In the genomic region with DNA sequence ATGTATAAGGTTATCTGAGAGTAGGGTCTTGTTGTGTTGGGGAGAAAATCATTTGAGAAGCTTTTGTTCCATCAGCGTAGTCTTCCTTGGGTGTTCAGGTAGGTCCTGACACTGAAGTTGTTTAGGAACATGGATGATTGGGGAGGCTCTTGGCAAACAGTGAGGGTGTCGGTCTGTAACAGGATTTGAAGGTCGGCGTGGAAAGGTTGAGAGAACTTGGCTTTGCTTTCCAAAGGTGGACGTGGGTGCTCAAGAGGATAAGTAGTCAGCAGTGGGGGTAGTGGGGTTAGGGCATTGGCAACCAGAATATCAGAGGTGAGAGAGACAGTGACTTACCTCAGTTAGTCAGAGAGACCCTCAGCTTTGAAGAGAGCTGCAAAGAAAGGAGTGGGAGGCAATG, we compare ENCODE assay signal across 22 mouse cellular contexts.
DNase-seq lines count a peak whose midpoint lies in the region; ATAC-seq and TF ChIP-seq lines count a peak whose summit lies in the region.
"Had no signal": no experiment of that assay in that cellular context is flagged by ENCODE, and none has a peak within 500 bp of the region (broad histone marks: within the 10 kb centered on the region; RNA-seq: fewer than 3 reads in every experiment).

No protein-coding gene starts in this region.

- no peaks in the 10 kb centered on the region for H3K27me3 ChIP-seq in heart, embryonic 10.5 days (ENCODE audit: insufficient read depth, poor library complexity, severe bottlenecking)
- no peaks in the 10 kb centered on the region for H3K27me3 ChIP-seq in intestine, embryonic 14.5 days (replicated peaks; ENCODE audit: control insufficient read depth, insufficient read depth, low read length)
- H3K27me3 ChIP-seq in intestine, embryonic 16.5 days (replicated peaks; ENCODE audit: control insufficient read depth, insufficient read depth, low read length), result no peaks in the 10 kb centered on the region
- H3K27me3 ChIP-seq in stomach, postnatal 0 days (ENCODE audit: control insufficient read depth, insufficient read depth, low read length), result no peaks in the 10 kb centered on the region
- no peaks in the 10 kb centered on the region for H3K27me3 ChIP-seq in hindbrain, embryonic 16.5 days (replicated peaks; ENCODE audit: control insufficient read depth, insufficient read depth, low read length)
- H3K27me3 ChIP-seq: CH12.LX, Patski had no signal

- WGBS in heart, embryonic 10.5 days, result 89% methylated on average over 5 of the region's 5 CpGs
- 88% methylated on average over 5 of the region's 5 CpGs for WGBS in intestine, embryonic 14.5 days
- 89% methylated on average over 5 of the region's 5 CpGs for WGBS in intestine, embryonic 16.5 days
- WGBS in stomach, postnatal 0 days, result 75% methylated on average over 5 of the region's 5 CpGs
- 97% methylated on average over 5 of the region's 5 CpGs for WGBS in hindbrain, embryonic 16.5 days

- no peaks in the 10 kb centered on the region for H3K36me3 ChIP-seq in heart, embryonic 10.5 days
- no peaks in the 10 kb centered on the region for H3K36me3 ChIP-seq in intestine, embryonic 14.5 days (ENCODE audit: control insufficient read depth, insufficient read depth, low read length)
- no peaks in the 10 kb centered on the region for H3K36me3 ChIP-seq in intestine, embryonic 16.5 days (ENCODE audit: control insufficient read depth, insufficient read depth, low read length)
- H3K36me3 ChIP-seq in stomach, postnatal 0 days (ENCODE audit: control insufficient read depth, insufficient read depth, low read length), result no peaks in the 10 kb centered on the region
- no peaks in the 10 kb centered on the region for H3K36me3 ChIP-seq in hindbrain, embryonic 16.5 days (ENCODE audit: control insufficient read depth, insufficient read depth, low read length)
- H3K36me3 ChIP-seq: G1E had no signal

- no peak overlapping the region for H3K9ac ChIP-seq in intestine, embryonic 14.5 days (ENCODE audit: low read length)
- no peak overlapping the region for H3K9ac ChIP-seq in intestine, embryonic 16.5 days (ENCODE audit: low read depth, low read length)
- H3K9ac ChIP-seq in stomach, postnatal 0 days (ENCODE audit: low read length), result no peak overlapping the region
- no peak overlapping the region for H3K9ac ChIP-seq in hindbrain, embryonic 16.5 days (ENCODE audit: low read depth, low read length)

- no peak for TF ChIP-seq EP300 in stomach, postnatal 0 days (optimal IDR thresholded peaks at IDR 0.05)

- H3K27ac ChIP-seq in heart, embryonic 10.5 days, result no peak overlapping the region
- no peak overlapping the region for H3K27ac ChIP-seq in intestine, embryonic 14.5 days (ENCODE audit: low read depth)
- H3K27ac ChIP-seq in intestine, embryonic 16.5 days (ENCODE audit: low read length), result no peak overlapping the region
- no peak overlapping the region for H3K27ac ChIP-seq in stomach, postnatal 0 days (replicated peaks)
- H3K27ac ChIP-seq in hindbrain, embryonic 16.5 days (ENCODE audit: low read depth, low read length), result no peak overlapping the region

- no peaks in the 10 kb centered on the region for H3K9me3 ChIP-seq in heart, embryonic 10.5 days
- H3K9me3 ChIP-seq in intestine, embryonic 14.5 days (ENCODE audit: control insufficient read depth, low read length), result no peaks in the 10 kb centered on the region
- H3K9me3 ChIP-seq in intestine, embryonic 16.5 days (ENCODE audit: control insufficient read depth, low read length), result no peaks in the 10 kb centered on the region
- no peaks in the 10 kb centered on the region for H3K9me3 ChIP-seq in stomach, postnatal 0 days (ENCODE audit: control insufficient read depth, low read length)
- no peaks in the 10 kb centered on the region for H3K9me3 ChIP-seq in hindbrain, embryonic 16.5 days (ENCODE audit: control insufficient read depth, low read length)
- H3K9me3 ChIP-seq: G1E had no signal

- no peak for ATAC-seq in intestine, embryonic 14.5 days (replicated peaks; ENCODE audit: low FRiP score, low TSS enrichment, low read depth)
- no peak for ATAC-seq in intestine, embryonic 16.5 days
- ATAC-seq in stomach, postnatal 0 days (ENCODE audit: low FRiP score, low TSS enrichment), result no peak
- no peak for ATAC-seq in hindbrain, embryonic 16.5 days
- ATAC-seq: activated CD4-positive, CD25-positive, alpha-beta regulatory T cell, adult 4 months; CD4-positive, CD25-positive, alpha-beta regulatory T cell, adult 4 months; Patski had no signal

- H3K4me1 ChIP-seq in heart, embryonic 10.5 days, result no peaks in the 10 kb centered on the region
- H3K4me1 ChIP-seq in intestine, embryonic 14.5 days (replicated peaks; ENCODE audit: control insufficient read depth, insufficient read depth, low read length), result no peaks in the 10 kb centered on the region
- no peaks in the 10 kb centered on the region for H3K4me1 ChIP-seq in intestine, embryonic 16.5 days (ENCODE audit: control insufficient read depth, insufficient read depth, low read length)
- no peaks in the 10 kb centered on the region for H3K4me1 ChIP-seq in stomach, postnatal 0 days (replicated peaks; ENCODE audit: control insufficient read depth, insufficient read depth)
- H3K4me1 ChIP-seq in hindbrain, embryonic 16.5 days (ENCODE audit: control insufficient read depth, insufficient read depth, low read depth, low read length), result no peaks in the 10 kb centered on the region

- intact Hi-C loops in heart, postnatal 14 days (cut with DNase I), result no loop called here

- no peak for TF ChIP-seq CTCF in stomach, postnatal 0 days (IDR thresholded peaks at IDR 0.05; ENCODE audit: low read depth)

- H3K4me3 ChIP-seq in heart, embryonic 10.5 days, result no peak overlapping the region
- H3K4me3 ChIP-seq in intestine, embryonic 14.5 days (ENCODE audit: low read depth, low read length), result no peak overlapping the region
- no peak overlapping the region for H3K4me3 ChIP-seq in intestine, embryonic 16.5 days (ENCODE audit: low read length)
- H3K4me3 ChIP-seq in stomach, postnatal 0 days (ENCODE audit: low read depth, low read length), result no peak overlapping the region
- H3K4me3 ChIP-seq in hindbrain, embryonic 16.5 days (ENCODE audit: low read length), result no peak overlapping the region

- no peak overlapping the region for H3K4me2 ChIP-seq in intestine, embryonic 14.5 days (ENCODE audit: low read length)
- no peak overlapping the region for H3K4me2 ChIP-seq in intestine, embryonic 16.5 days (ENCODE audit: low read depth, low read length)
- no peak overlapping the region for H3K4me2 ChIP-seq in stomach, postnatal 0 days (replicated peaks; ENCODE audit: low read depth)
- no peak overlapping the region for H3K4me2 ChIP-seq in hindbrain, embryonic 16.5 days (ENCODE audit: low read length)

- DNase-seq in heart, adult 11 months, result peak; percentile 56
- DNase-seq in heart, postnatal 14 days, result no peak
- peak; percentile 22 for DNase-seq in heart, embryonic 10.5 days (ENCODE audit: low spot score)
- no peak for DNase-seq in heart, adult 8-10 months (ENCODE audit: low spot score)
- peak; percentile 13 for DNase-seq in intestine, embryonic 14.5 days (ENCODE audit: low spot score)
- peak; percentile 4 for DNase-seq in stomach, postnatal 0 days (ENCODE audit: low spot score)
- DNase-seq: adrenal gland, adult 2 months; adrenal gland, adult 8-10 months; adrenal gland, postnatal 10 days; adrenal gland, postnatal 14 days; adrenal gland, postnatal 25 days; adrenal gland, postnatal 36 days; B cell, adult 2 months; cerebellum, adult 11 months; cerebellum, adult 11-12 months had no signal

Comparison
In these comparisons a context has a peak if more than half of its experiments do, and no peak if none do; other contexts are left out.
1. DNase-seq: peak in heart, adult 11 months (single experiment), heart, embryonic 10.5 days (single experiment), intestine, embryonic 14.5 days (single experiment) and stomach, postnatal 0 days (single experiment); none in heart, postnatal 14 days (0 of 2) and heart, adult 8-10 months (single experiment).